Mouse (Mus musculus) heart, embryonic 14.5 days (tissue): Measurements from ENCODE around the gene Rmnd1. TPM values are rescaled to one million over a fixed set of nuclear protein-coding genes. Genes with fewer than 3 reads are reported as not detected.
A peak's percentile ranks its signal among the peaks of the same experiment; 100 is the strongest.

ENCODE experiments used
- ATAC-seq: fragments of 200-750 bp; cut with Nextera tagmentation; 2 replicates; pipeline ENCODE4 v1.8.0; 2017; ENCODE audit warnings: low read depth, moderate TSS enrichment; ENCODE audit not compliant: insufficient number of reproducible peaks, insufficient read depth, low FRiP score
- H3K27ac ChIP-seq, 2 experiments: fragments of 200-500 bp in 1 of 2; fragments of 300-500 bp in 1 of 2; sonication (generic) in 1 of 2; replicated peaks in 1 of 2; 2 replicates each; pipeline ENCODE4 v1.5.1; 2012 to 2014; ENCODE audit warnings: low read depth in 2 of 2, low read length in 2 of 2, control low read depth in 1 of 2, mild to moderate bottlenecking in 1 of 2, mixed read lengths in 1 of 2; ENCODE audit not compliant: control insufficient read depth in 1 of 2, insufficient read depth in 1 of 2
- H3K27me3 ChIP-seq: fragments of 300-500 bp; sonication (generic); 2 replicates; pipeline ENCODE4 v1.6.1; 2014; ENCODE audit warnings: mild to moderate bottlenecking, low read length, control low read depth; ENCODE audit not compliant: control insufficient read depth, insufficient read depth
- H3K36me3 ChIP-seq: fragments of 300-500 bp; sonication (generic); 2 replicates; pipeline ENCODE4 v1.6.1; 2014; ENCODE audit warnings: mild to moderate bottlenecking, control low read depth, low read length, mixed read lengths; ENCODE audit not compliant: control insufficient read depth, insufficient read depth
- H3K4me1 ChIP-seq, 2 experiments: fragments of 200-500 bp in 1 of 2; fragments of 300-500 bp in 1 of 2; sonication (generic) in 1 of 2; 2 replicates each; pipeline ENCODE4 v1.6.1; 2012 to 2014; ENCODE audit warnings: low read length in 2 of 2, control low read depth in 1 of 2, mixed read lengths in 1 of 2; ENCODE audit not compliant: control insufficient read depth in 2 of 2, insufficient read depth in 2 of 2
- H3K4me2 ChIP-seq: fragments of 300-500 bp; sonication (generic); 2 replicates; pipeline ENCODE4 v1.6.1; 2014; ENCODE audit warnings: mild to moderate bottlenecking, low read length
- H3K4me3 ChIP-seq, 2 experiments: fragments of 200-500 bp in 1 of 2; fragments of 300-500 bp in 1 of 2; sonication (generic) in 1 of 2; 2 replicates each; pipeline ENCODE4 v1.5.1; 2012 to 2014; ENCODE audit warnings: low read length in 2 of 2, mild to moderate bottlenecking in 2 of 2, control low read depth in 1 of 2, low read depth in 1 of 2, moderate library complexity in 1 of 2; ENCODE audit not compliant: control insufficient read depth in 1 of 2, insufficient read depth in 1 of 2
- H3K9ac ChIP-seq: fragments of 300-500 bp; sonication (generic); 2 replicates; pipeline ENCODE4 v1.6.1; 2014; ENCODE audit warnings: mild to moderate bottlenecking, low read length
- H3K9me3 ChIP-seq: fragments of 300-500 bp; sonication (generic); 2 replicates; pipeline ENCODE4 v1.6.1; 2016; ENCODE audit warnings: low read length, control low read depth; ENCODE audit not compliant: control insufficient read depth
- WGBS: fragments of 180-500 bp; shearing (Covaris S2); extraction: QIAGEN DNeasy Blood & Tissue Kit; methylation state at CpG from one replicate; pipeline ENCODE4 v1.1.7; 2014; 5-methylcytosine and 5-hydroxymethylcytosine counted together
- polyA plus RNA-seq: library from polyadenylated mRNA; unstranded; fragments of >200 nt; fragmentation: Nextera tagmentation; extraction: Ambion mirVana; gene quantifications from 2 replicates; pipeline ENCODE4 v1.2.1, GENCODE M21; 2014

Gene Rmnd1
- 102 and 106 TPM in 2 replicates for polyA plus RNA-seq

GRCm38 (mm10) chr10:4432123-4432931 lies at the start of gene Rmnd1, which contains the start of gene Armt1:
TSS of gene Rmnd1 (minus strand) at chr10:4432388.
TSS of gene Armt1 (plus strand) at chr10:4432467.
- Histone ChIP-seq H3K4me3 (peak within 1 kb of the TSS; percentile 72 to 92), H3K9ac (peak within 1 kb of the TSS; percentile 93), H3K27me3 (no peaks in the 10 kb centered on the region), H3K4me1 (peaks cover 6 to 19% of the 10 kb centered on the region in 2 experiments; a peak in 3 of 4 replicates), H3K9me3 (no peaks in the 10 kb centered on the region), H3K27ac (peak within 1 kb of the TSS; percentile 71 to 90), H3K4me2 (peak within 1 kb of the TSS; percentile 89), H3K36me3 (peaks cover 37% of the 10 kb centered on the region)
- ATAC-seq = peak; percentile 96
- WGBS = under 1% methylated on average over 69 of the region's 75 CpGs

GRCm38 (mm10) chr10:4481695-4482094 lies 49.5 kb upstream of the Rmnd1 start:
- no peak overlapping the region for H3K27ac ChIP-seq
- WGBS = 72% methylated on average over 8 of the region's 8 CpGs

GRCm38 (mm10) chr10:4480929-4481328 lies 48.7 kb upstream of the Rmnd1 start:
- Histone ChIP-seq H3K36me3 (no peaks in the 10 kb centered on the region), H3K9ac (no peak overlapping the region), H3K4me3 (no peak overlapping the region), H3K9me3 (no peaks in the 10 kb centered on the region), H3K4me1 (no peaks in the 10 kb centered on the region), H3K27me3 (no peaks in the 10 kb centered on the region), H3K4me2 (no peak overlapping the region), H3K27ac (no peak overlapping the region)
- 86% methylated on average over 3 of the region's 3 CpGs for WGBS
- ATAC-seq = no peak

More at GRCm38 (mm10) chr10:4481695-4482094, 49.5 kb upstream of the Rmnd1 start:
- no peak overlapping the region for H3K4me3 ChIP-seq
- no peaks in the 10 kb centered on the region for H3K36me3 ChIP-seq
- H3K9ac ChIP-seq = no peak overlapping the region
- no peaks in the 10 kb centered on the region for H3K4me1 ChIP-seq
- H3K4me2 ChIP-seq = no peak overlapping the region
- no peak for ATAC-seq
- no peaks in the 10 kb centered on the region for H3K27me3 ChIP-seq
- no peaks in the 10 kb centered on the region for H3K9me3 ChIP-seq

- Histone ChIP-seq H3K27ac (no peak overlapping the region), H3K36me3 (no peaks in the 10 kb centered on the region), H3K4me2 (no peak overlapping the region), H3K9me3 (no peaks in the 10 kb centered on the region), H3K4me3 (no peak overlapping the region), H3K27me3 (no peaks in the 10 kb centered on the region), H3K4me1 (peaks cover 0 to 3% of the 10 kb centered on the region in 2 experiments; a peak in 1 of 4 replicates), H3K9ac (no peak overlapping the region)
- WGBS = 61% methylated on average over 5 of the region's 5 CpGs
- ATAC-seq = no peak
Observed at GRCm38 (mm10) chr10:4476604-4477003, 44.4 kb upstream of the Rmnd1 start.

- H3K4me1 ChIP-seq = peaks cover 0 to 3% of the 10 kb centered on the region in 2 experiments; a peak in 1 of 4 replicates
- no peak overlapping the region for H3K9ac ChIP-seq
- ATAC-seq = no peak
- no peak overlapping the region for H3K4me3 ChIP-seq
- no peak overlapping the region for H3K27ac ChIP-seq
- 84% methylated on average over 3 of the region's 3 CpGs for whole genome bisulfite sequencing
- no peaks in the 10 kb centered on the region for H3K27me3 ChIP-seq
- no peak overlapping the region for H3K4me2 ChIP-seq
- H3K9me3 ChIP-seq = no peaks in the 10 kb centered on the region
- H3K36me3 ChIP-seq = no peaks in the 10 kb centered on the region
Observed at GRCm38 (mm10) chr10:4475431-4475830, 43.2 kb upstream of the Rmnd1 start.

- no peak overlapping the region for H3K27ac ChIP-seq
- H3K9ac ChIP-seq = no peak overlapping the region
- H3K27me3 ChIP-seq = no peaks in the 10 kb centered on the region
- peaks cover 0 to 3% of the 10 kb centered on the region in 2 experiments; a peak in 1 of 4 replicates for H3K4me1 ChIP-seq
- H3K36me3 ChIP-seq = no peaks in the 10 kb centered on the region
- peak overlapping the region; percentile 32 for H3K4me2 ChIP-seq
- no peak overlapping the region for H3K4me3 ChIP-seq
- H3K9me3 ChIP-seq = no peaks in the 10 kb centered on the region
- 32% methylated on average over 11 of the region's 11 CpGs for WGBS
- 0 out of 2 replicates have a peak, but pooled peaks have one; percentile 47 for ATAC-seq
Observed at GRCm38 (mm10) chr10:4473591-4473993, 41.4 kb upstream of the Rmnd1 start.

DNA sequence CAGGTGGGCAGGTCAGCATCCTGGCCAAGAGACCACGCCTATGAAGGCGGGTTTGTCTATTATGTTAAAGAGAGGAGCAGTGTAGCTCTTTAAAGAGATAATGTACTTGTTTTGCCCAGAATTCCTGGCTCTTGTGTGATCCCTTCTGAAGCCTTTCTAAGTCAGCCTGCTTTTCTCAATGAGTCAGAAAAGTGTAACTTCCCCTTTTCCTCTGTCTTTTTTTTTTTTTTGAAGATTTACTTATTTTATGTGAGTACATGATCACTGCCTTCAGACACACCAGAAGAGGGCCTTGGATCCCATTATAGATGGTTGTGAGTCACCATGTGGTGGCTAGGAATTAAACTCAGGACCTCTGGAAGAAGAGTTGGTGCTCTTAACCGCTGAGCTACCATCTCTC lies 37.2 kb upstream of the Rmnd1 start:
- H3K4me2 ChIP-seq = no peak overlapping the region
- 77% methylated on average over 3 of the region's 3 CpGs for WGBS
- H3K27ac ChIP-seq = no peak overlapping the region
- H3K36me3 ChIP-seq = no peaks in the 10 kb centered on the region
- peaks cover 0 to 3% of the 10 kb centered on the region in 2 experiments; a peak in 1 of 4 replicates for H3K4me1 ChIP-seq
- no peaks in the 10 kb centered on the region for H3K27me3 ChIP-seq
- no peaks in the 10 kb centered on the region for H3K9me3 ChIP-seq
- H3K9ac ChIP-seq = no peak overlapping the region
- no peak for ATAC-seq
- H3K4me3 ChIP-seq = no peak overlapping the region
